Mouse (Mus musculus) intestine, embryonic 16.5 days (tissue): ENCODE measurements around the gene Pskh1. TPM values are rescaled to one million over a fixed set of nuclear protein-coding genes. Genes with fewer than 3 reads are reported as not detected.

Experiments used
- ATAC-seq: fragments of 200-750 bp; cut with Nextera tagmentation; 2 replicates; pipeline ENCODE4 v1.8.0; 2017; ENCODE audit warnings: moderate TSS enrichment, moderate library complexity
- H3K27ac ChIP-seq: fragments of 300-500 bp; sonication (generic); 2 replicates; pipeline ENCODE4 v1.5.1; 2014; ENCODE audit warnings: mild to moderate bottlenecking, low read length
- H3K27me3 ChIP-seq: fragments of 300-500 bp; sonication (generic); replicated peaks from 2 replicates; pipeline ENCODE4 v1.6.1; 2014; ENCODE audit warnings: low read length, control low read depth, mixed read lengths; ENCODE audit not compliant: control insufficient read depth, insufficient read depth
- H3K36me3 ChIP-seq: fragments of 300-500 bp; sonication (generic); 2 replicates; pipeline ENCODE4 v1.6.1; 2014; ENCODE audit warnings: low read length, control low read depth; ENCODE audit not compliant: control insufficient read depth, insufficient read depth
- H3K4me1 ChIP-seq: fragments of 300-500 bp; sonication (generic); 2 replicates; pipeline ENCODE4 v1.6.1; 2014; ENCODE audit warnings: low read length, control low read depth, mixed read lengths; ENCODE audit not compliant: control insufficient read depth, insufficient read depth
- H3K4me2 ChIP-seq: fragments of 300-500 bp; sonication (generic); 2 replicates; pipeline ENCODE4 v1.6.1; 2014; ENCODE audit warnings: low read depth, low read length, control low read depth
- H3K4me3 ChIP-seq: fragments of 300-500 bp; sonication (generic); 2 replicates; pipeline ENCODE4 v1.5.1; 2014; ENCODE audit warnings: mild to moderate bottlenecking, low read length
- H3K9ac ChIP-seq: fragments of 300-500 bp; sonication (generic); 2 replicates; pipeline ENCODE4 v1.6.1; 2014; ENCODE audit warnings: low read depth, low read length
- H3K9me3 ChIP-seq: fragments of 300-500 bp; sonication (generic); 2 replicates; pipeline ENCODE4 v1.6.1; 2016; ENCODE audit warnings: low read length, control low read depth; ENCODE audit not compliant: control insufficient read depth
- WGBS: fragments of 180-500 bp; shearing (Covaris S2); extraction: QIAGEN DNeasy Blood & Tissue Kit; methylation state at CpG from one replicate; pipeline ENCODE4 v1.1.7; 2014; 5-methylcytosine and 5-hydroxymethylcytosine counted together
- polyA plus RNA-seq: library from polyadenylated mRNA; unstranded; fragments of >200 nt; fragmentation: Nextera tagmentation; extraction: Ambion mirVana; gene quantifications from 2 replicates; pipeline ENCODE4 v1.2.1, GENCODE M21; 2015

Pskh1 gene
- polyA plus RNA-seq, 1 experiment from 2014 or later: 26.6 TPM

DNA sequence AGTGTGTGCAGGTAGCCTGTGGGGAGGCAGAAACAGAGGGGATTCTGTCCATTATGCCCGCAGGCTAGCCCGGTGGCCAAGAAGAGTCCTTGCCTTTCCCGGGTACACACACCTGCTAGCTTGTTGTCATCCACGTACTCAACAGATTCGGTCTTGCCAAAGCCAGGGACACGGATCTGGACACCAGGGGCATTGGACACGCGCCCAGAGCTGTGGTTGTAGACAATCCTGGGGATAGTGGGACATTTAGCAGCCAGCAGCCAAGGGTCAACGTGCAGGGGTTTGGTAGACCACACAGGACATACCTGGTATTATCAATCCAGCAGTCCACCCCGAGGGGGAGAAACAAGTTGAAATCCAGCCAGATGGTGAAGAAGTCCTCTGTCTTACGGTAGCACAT, 41.8 kb downstream of the Pskh1 start:
- 91% methylated on average over 11 of the region's 11 CpGs for WGBS
- Histone ChIP-seq H3K27me3 (no peaks in the 10 kb centered on the region), H3K27ac (no peak overlapping the region), H3K4me2 (no peak overlapping the region), H3K36me3 (peaks cover 5% of the 10 kb centered on the region; the same call in 1 of the 2 replicates), H3K9ac (no peak overlapping the region), H3K4me3 (no peak overlapping the region), H3K4me1 (peaks cover 8% of the 10 kb centered on the region; the same call in 1 of the 2 replicates), H3K9me3 (no peaks in the 10 kb centered on the region)
- ATAC-seq: no peak

DNA sequence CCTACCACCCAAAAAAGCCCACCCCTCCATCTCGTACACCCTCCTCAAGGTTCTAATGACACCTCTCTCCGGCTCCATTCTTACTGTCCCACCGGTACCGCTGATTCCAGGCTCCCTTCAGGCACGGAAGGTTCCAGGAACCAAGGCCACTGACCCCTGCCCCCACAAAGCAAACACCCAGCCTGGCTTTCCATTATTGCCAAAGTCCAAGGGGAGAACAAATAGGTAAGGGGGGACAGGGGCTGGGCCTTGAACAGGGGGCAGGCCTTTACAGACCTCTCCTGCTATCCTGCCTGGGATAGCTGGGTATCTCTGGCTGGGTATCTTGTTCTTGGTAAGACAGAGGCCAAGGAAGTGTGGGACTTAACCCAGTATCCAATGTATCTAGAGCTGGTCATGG, 42.3 kb downstream of the Pskh1 start:
- Histone ChIP-seq H3K4me3 (no peak overlapping the region), H3K4me1 (peaks cover 8% of the 10 kb centered on the region; the same call in 1 of the 2 replicates), H3K27ac (no peak overlapping the region), H3K9me3 (no peaks in the 10 kb centered on the region), H3K4me2 (no peak overlapping the region), H3K27me3 (no peaks in the 10 kb centered on the region), H3K36me3 (peaks cover 5% of the 10 kb centered on the region; the same call in 1 of the 2 replicates), H3K9ac (no peak overlapping the region)
- no peak for ATAC-seq
- 91% methylated on average over 5 of the region's 5 CpGs for WGBS

DNA sequence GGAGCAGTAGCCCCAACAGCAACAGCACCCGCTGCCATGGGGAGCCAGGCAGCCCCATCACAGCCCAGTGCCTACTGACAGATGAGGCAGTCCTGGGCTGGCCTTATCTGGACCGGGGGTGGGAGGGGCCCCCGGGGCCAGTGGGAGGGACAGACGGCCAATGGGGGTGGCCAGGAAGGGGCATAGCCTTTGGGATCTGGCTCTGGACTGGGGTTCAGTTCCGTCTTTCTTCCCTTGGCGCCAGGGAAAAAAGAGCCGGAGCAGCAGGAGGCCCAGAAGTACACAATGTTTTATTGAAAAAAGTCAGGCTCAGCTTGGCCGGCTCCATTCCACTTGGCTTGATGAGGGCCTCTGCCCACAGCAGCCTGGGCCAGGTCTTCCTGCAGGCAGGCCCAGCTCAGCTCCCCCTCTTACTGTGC, 43.1 kb downstream of the Pskh1 start, which contains the start of gene Lcat:
Lcat (minus strand) TSS at position 62 of the 419 bp plus-strand sequence.
- H3K36me3 ChIP-seq: peaks cover 5% of the 10 kb centered on the region; the same call in 1 of the 2 replicates
- H3K9ac ChIP-seq: no peak within 1 kb of the TSS
- H3K9me3 ChIP-seq: no peaks in the 10 kb centered on the region
- WGBS: 86% methylated on average over 8 of the region's 8 CpGs
- ATAC-seq: no peak
- no peak within 1 kb of the TSS for H3K27ac ChIP-seq
- H3K4me1 ChIP-seq: peaks cover 4% of the 10 kb centered on the region; the same call in 1 of the 2 replicates
- no peak within 1 kb of the TSS for H3K4me2 ChIP-seq
- no peaks in the 10 kb centered on the region for H3K27me3 ChIP-seq
- no peak within 1 kb of the TSS for H3K4me3 ChIP-seq

DNA sequence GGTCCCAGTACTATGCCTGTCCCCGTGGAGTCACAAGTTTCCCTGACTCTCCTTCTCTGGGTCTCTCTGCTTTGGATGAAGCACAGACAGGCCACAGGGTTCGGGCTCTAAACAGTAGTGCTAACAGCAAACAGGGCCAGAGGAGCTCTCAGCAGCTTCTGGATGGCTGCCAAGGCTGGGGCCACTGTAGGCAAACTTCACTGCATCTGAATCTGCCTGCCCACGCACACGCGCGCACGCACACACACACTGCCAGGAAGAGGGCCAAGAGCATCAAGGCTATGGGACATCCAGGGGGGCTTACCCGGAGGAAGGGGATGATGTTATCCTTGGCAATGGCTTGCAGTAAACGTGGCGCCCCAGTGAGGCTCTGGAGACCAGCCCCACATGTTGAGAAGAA, 49.1 kb downstream of the Pskh1 start:
- peak; percentile 49 for ATAC-seq
- Histone ChIP-seq H3K36me3 (peaks cover 6% of the 10 kb centered on the region; the same call in 1 of the 2 replicates), H3K4me2 (no peak overlapping the region), H3K9ac (no peak overlapping the region), H3K4me1 (peaks cover 9% of the 10 kb centered on the region; the same call in 1 of the 2 replicates), H3K9me3 (no peaks in the 10 kb centered on the region), H3K27ac (no peak overlapping the region), H3K4me3 (no peak overlapping the region), H3K27me3 (no peaks in the 10 kb centered on the region)
- WGBS: 60% methylated on average over 10 of the region's 10 CpGs

DNA sequence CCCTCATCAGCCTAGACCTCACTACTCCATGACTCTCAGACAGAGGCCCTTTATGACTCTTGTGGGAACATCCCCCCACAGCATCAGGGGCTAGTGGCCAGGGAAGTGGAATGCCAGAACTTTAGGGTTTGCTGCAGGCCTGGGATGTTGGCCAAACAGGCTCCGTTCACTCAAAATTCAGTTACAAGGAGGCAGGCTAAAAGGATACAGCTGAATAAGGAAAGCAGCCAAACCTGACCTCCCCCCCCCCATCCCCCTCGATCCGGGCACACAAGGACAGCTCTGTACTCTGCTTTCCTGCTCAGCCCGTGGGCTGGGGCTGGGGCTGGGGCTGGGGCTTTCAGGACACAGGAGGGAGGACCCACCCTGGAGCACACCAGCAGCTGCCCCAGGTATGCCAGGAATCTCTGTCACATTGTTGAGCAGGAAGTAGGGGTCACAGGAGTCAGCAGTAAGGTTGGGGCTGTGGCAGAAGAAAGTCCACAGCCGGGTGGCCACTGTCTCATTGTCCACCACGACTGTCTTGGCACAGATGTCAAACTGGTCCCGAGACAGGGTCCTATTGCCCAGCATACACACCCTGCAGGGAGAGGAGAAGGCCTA, 50.9 kb downstream of the Pskh1 start:
- 29% methylated on average over 7 of the region's 7 CpGs for WGBS
- ATAC-seq: peak; percentile 55
- Histone ChIP-seq H3K9me3 (no peaks in the 10 kb centered on the region), H3K4me1 (peaks cover 9% of the 10 kb centered on the region; the same call in 1 of the 2 replicates), H3K4me2 (no peak overlapping the region), H3K4me3 (no peak overlapping the region), H3K9ac (no peak overlapping the region), H3K27ac (no peak overlapping the region), H3K27me3 (no peaks in the 10 kb centered on the region), H3K36me3 (peaks cover 10% of the 10 kb centered on the region; the same call in 1 of the 2 replicates)

DNA sequence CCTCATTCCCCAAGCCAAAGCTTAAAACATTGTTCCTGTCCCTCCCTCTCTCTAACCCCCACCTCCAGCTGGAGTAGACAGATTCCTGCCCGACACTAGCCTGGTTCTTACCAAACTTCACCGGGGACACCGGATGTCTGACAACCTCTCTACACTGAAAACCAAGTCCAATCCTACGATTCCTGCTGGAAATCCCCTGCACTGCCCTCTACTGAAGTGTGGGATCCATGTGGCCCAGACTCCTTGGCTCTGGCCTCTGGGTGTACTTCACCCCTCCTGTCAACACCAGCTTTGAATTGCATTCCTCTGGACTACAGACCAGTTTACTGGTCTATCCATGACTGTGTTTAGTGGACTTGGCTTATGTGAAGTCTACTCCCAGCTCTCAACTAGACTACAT, 56.3 kb downstream of the Pskh1 start:
- H3K36me3 ChIP-seq: 0 out of 2 replicates have a peak, but pooled peaks cover 7% of the 10 kb centered on the region
- H3K9me3 ChIP-seq: no peaks in the 10 kb centered on the region
- WGBS: 92% methylated on average over 4 of the region's 4 CpGs
- H3K4me2 ChIP-seq: no peak overlapping the region
- H3K27ac ChIP-seq: no peak overlapping the region
- no peaks in the 10 kb centered on the region for H3K27me3 ChIP-seq
- no peak overlapping the region for H3K9ac ChIP-seq
- no peaks in the 10 kb centered on the region; the same call in 1 of the 2 replicates for H3K4me1 ChIP-seq
- ATAC-seq: no peak
- no peak overlapping the region for H3K4me3 ChIP-seq

DNA sequence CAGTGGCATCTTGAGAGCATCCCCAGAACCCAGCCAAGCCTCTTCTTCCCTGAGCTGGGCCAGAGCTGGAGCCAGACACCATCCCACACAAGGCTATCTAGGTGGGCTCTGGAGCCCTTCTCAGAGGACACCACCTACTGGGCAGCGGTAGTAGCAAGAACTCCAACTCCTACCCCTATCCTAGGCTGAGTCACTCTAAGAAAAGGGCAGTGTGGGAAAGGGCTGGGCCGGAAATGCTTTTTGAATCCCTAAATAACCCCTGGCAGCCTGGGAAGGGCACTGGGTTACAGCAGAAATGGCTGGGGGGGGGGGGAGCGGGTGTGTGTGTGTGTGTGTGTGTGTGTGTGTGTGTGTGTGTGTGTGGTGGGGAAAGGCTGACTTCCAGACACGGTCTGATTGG, 57.6 kb downstream of the Pskh1 start:
- H3K27ac ChIP-seq: no peak overlapping the region
- H3K4me3 ChIP-seq: no peak overlapping the region
- H3K27me3 ChIP-seq: no peaks in the 10 kb centered on the region
- H3K4me1 ChIP-seq: no peaks in the 10 kb centered on the region; the same call in 1 of the 2 replicates
- no peak overlapping the region for H3K4me2 ChIP-seq
- H3K36me3 ChIP-seq: 0 out of 2 replicates have a peak, but pooled peaks cover 4% of the 10 kb centered on the region
- 52% methylated on average over 3 of the region's 4 CpGs for WGBS
- ATAC-seq: no peak
- H3K9me3 ChIP-seq: no peaks in the 10 kb centered on the region
- H3K9ac ChIP-seq: no peak overlapping the region

DNA sequence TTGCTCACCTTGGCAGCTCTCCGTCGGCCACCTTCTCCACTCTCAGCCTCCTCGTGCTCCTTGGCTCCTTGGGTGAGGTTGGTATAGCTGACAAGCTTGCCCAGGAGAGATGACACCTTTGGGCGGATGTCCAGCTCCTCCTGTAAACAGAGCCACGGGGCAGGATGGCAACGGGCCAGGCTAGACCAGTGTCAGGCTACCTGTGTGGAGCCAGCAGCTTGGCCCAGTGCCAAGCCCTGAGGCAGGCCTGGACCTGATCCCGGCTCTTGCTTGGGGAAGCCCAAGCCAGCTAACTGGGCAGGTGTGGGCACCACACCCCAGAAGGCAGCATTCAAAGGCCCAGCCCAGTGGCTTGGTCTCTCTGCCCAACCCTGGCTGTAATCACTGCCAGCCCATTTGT, 59.1 kb downstream of the Pskh1 start:
- Histone ChIP-seq H3K4me2 (no peak overlapping the region), H3K9ac (no peak overlapping the region), H3K4me1 (no peaks in the 10 kb centered on the region; the same call in 1 of the 2 replicates), H3K4me3 (no peak overlapping the region), H3K9me3 (no peaks in the 10 kb centered on the region), H3K36me3 (0 out of 2 replicates have a peak, but pooled peaks cover 4% of the 10 kb centered on the region), H3K27ac (no peak overlapping the region), H3K27me3 (no peaks in the 10 kb centered on the region)
- ATAC-seq: peak; percentile 53; the same call in 1 of the 2 replicates
- 72% methylated on average over 7 of the region's 7 CpGs for WGBS

DNA sequence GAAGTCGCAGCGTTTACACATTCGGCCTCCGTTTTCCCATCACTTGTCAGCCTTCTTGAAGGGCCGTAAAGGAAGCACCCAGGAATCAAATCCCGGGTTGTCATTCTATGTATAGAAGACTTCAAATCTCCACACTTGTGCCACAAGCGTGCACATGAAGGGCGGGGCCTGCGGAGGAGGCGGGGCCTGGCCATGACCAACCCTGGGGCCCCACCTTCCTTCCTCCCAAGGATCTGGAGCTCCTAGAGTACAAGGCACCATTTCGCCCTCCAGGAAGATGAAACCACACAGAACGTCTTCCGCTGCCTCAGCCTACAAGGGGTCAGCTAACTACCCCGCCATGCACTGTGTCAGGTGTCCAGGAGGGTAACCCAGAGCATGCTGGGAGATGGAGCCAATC, 60.9 kb downstream of the Pskh1 start:
- 76% methylated on average over 14 of the region's 14 CpGs for WGBS
- H3K27me3 ChIP-seq: no peaks in the 10 kb centered on the region
- no peaks in the 10 kb centered on the region for H3K9me3 ChIP-seq
- no peak overlapping the region for H3K4me3 ChIP-seq
- H3K4me2 ChIP-seq: no peak overlapping the region
- H3K9ac ChIP-seq: no peak overlapping the region
- no peaks in the 10 kb centered on the region for H3K36me3 ChIP-seq
- peaks cover 7% of the 10 kb centered on the region; the same call in 1 of the 2 replicates for H3K4me1 ChIP-seq
- no peak overlapping the region for H3K27ac ChIP-seq
- ATAC-seq: no peak
